In genomic region chr14:11657374-11657773, GRCm38 (mm10) we compare ENCODE assay signal across 22 mouse cellular contexts.
DNase-seq lines count a peak whose midpoint lies in the region; ATAC-seq and TF ChIP-seq lines count a peak whose summit lies in the region.
"Had no signal": no experiment of that assay in that cellular context is flagged by ENCODE, and none has a peak within 500 bp of the region (broad histone marks: within the 10 kb centered on the region; RNA-seq: fewer than 3 reads in every experiment).

No protein-coding gene starts in this region.

- H3K4me2 ChIP-seq in limb, embryonic 13.5 days (replicated peaks): no peak overlapping the region
- H3K4me2 ChIP-seq: forebrain, embryonic 13.5 days; liver, embryonic 15.5 days; lung, embryonic 15.5 days had no signal

- no peak for TF ChIP-seq POLR2A in kidney, adult 2 months (IDR thresholded peaks at IDR 0.05; ENCODE audit: low read depth, low read length)

- no peak overlapping the region for H3K4me3 ChIP-seq in kidney, adult 2 months (ENCODE audit: insufficient read depth, low read depth, low read length)
- no peak overlapping the region for H3K4me3 ChIP-seq in limb, embryonic 13.5 days
- no peak overlapping the region for H3K4me3 ChIP-seq in limb, embryonic 10.5 days
- H3K4me3 ChIP-seq: erythroblast, embryonic 14.5 days; forebrain, embryonic 13.5 days; heart, embryonic 10.5 days; liver, embryonic 15.5 days; lung, embryonic 15.5 days; midbrain, embryonic 10.5 days had no signal

- 0 out of 2 replicates have a peak, but pooled peaks cover 1% of the 10 kb centered on the region for H3K9me3 ChIP-seq in limb, embryonic 13.5 days
- no peaks in the 10 kb centered on the region for H3K9me3 ChIP-seq in limb, embryonic 10.5 days (replicated peaks)
- H3K9me3 ChIP-seq: forebrain, embryonic 13.5 days; G1E; heart, embryonic 10.5 days; liver, embryonic 15.5 days; lung, embryonic 15.5 days had no signal

- WGBS in kidney, adult 2 months: 47% methylated on average over 6 of the region's 6 CpGs
- 52% methylated on average over 6 of the region's 6 CpGs for WGBS in limb, embryonic 13.5 days
- WGBS in limb, embryonic 10.5 days: 85% methylated on average over 6 of the region's 6 CpGs

- no peaks in the 10 kb centered on the region for H3K36me3 ChIP-seq in kidney, adult 2 months (ENCODE audit: control insufficient read depth, insufficient read depth, low read length)
- no peaks in the 10 kb centered on the region for H3K36me3 ChIP-seq in limb, embryonic 13.5 days
- no peaks in the 10 kb centered on the region for H3K36me3 ChIP-seq in limb, embryonic 10.5 days
- H3K36me3 ChIP-seq: G1E; heart, embryonic 10.5 days; liver, embryonic 15.5 days; lung, embryonic 15.5 days had no signal

- ATAC-seq in limb, embryonic 13.5 days (ENCODE audit: low FRiP score, low read depth): peak; percentile 28; the same call in 1 of the 2 replicates
- ATAC-seq in common myeloid progenitor, adult 5-6 weeks (replicated peaks; ENCODE audit: low read depth, poor library complexity, severe bottlenecking): peak; percentile 25
- ATAC-seq: forebrain, embryonic 13.5 days; hindbrain, postnatal 0 days had no signal

- no peak overlapping the region for H3K9ac ChIP-seq in limb, embryonic 13.5 days
- H3K9ac ChIP-seq: forebrain, embryonic 13.5 days; liver, embryonic 15.5 days; lung, embryonic 15.5 days had no signal

- TF ChIP-seq CTCF in kidney, adult 2 months (conservative IDR thresholded peaks at IDR 0.05; ENCODE audit: insufficient read depth, insufficient read length, low read depth, low read length): no peak

- H3K4me1 ChIP-seq in kidney, adult 2 months (ENCODE audit: control insufficient read depth, insufficient read depth, low read length): peaks cover 8% of the 10 kb centered on the region
- peaks cover 8% of the 10 kb centered on the region; the same call in 1 of the 2 replicates for H3K4me1 ChIP-seq in limb, embryonic 13.5 days
- 0 out of 2 replicates have a peak, but pooled peaks cover 4% of the 10 kb centered on the region for H3K4me1 ChIP-seq in limb, embryonic 10.5 days
- H3K4me1 ChIP-seq: forebrain, embryonic 13.5 days; liver, embryonic 15.5 days; lung, embryonic 15.5 days; midbrain, embryonic 10.5 days had no signal

- DNase-seq in kidney, adult 2 months: peak; percentile 41
- DNase-seq in kidney, adult 18-20 months: no peak
- DNase-seq in limb, embryonic 10.5 days (ENCODE audit: low spot score): no peak
- no peak for DNase-seq in c-Kit-positive CD71-positive TER-119-positive erythroid progenitor cells, embryonic 14.5 days (ENCODE audit: low spot score)
- DNase-seq in adrenal gland, adult (ENCODE audit: inconsistent age in 2 of 2, low spot score in 1 of 2): no peak
- DNase-seq: adrenal gland, adult 8-10 months; B cell, adult 2 months; cerebellum, adult 2 months; cerebellum, postnatal 36 days; gastrocnemius, postnatal 36 days had no signal

- H3K27ac ChIP-seq in kidney, adult 2 months (ENCODE audit: insufficient read depth, low read depth, low read length): peak overlapping the region; percentile 39; the same call in 1 of the 2 replicates
- H3K27ac ChIP-seq in limb, embryonic 13.5 days: no peak overlapping the region
- no peak overlapping the region for H3K27ac ChIP-seq in limb, embryonic 10.5 days
- H3K27ac ChIP-seq: forebrain, embryonic 13.5 days; heart, embryonic 10.5 days; hindbrain, postnatal 0 days; liver, embryonic 15.5 days; lung, embryonic 15.5 days; macrophage; midbrain, embryonic 10.5 days had no signal

- H3K27me3 ChIP-seq in kidney, adult 2 months (replicated peaks; ENCODE audit: control insufficient read depth, insufficient read depth, low read length): no peaks in the 10 kb centered on the region
- H3K27me3 ChIP-seq in limb, embryonic 13.5 days: no peaks in the 10 kb centered on the region
- H3K27me3 ChIP-seq in limb, embryonic 10.5 days (ENCODE audit: low read depth, poor library complexity, severe bottlenecking): no peaks in the 10 kb centered on the region
- H3K27me3 ChIP-seq: CH12.LX; forebrain, embryonic 13.5 days; liver, embryonic 15.5 days; lung, embryonic 15.5 days had no signal
